Mouse (Mus musculus): ENCODE measurements around the gene Inhbb.

Inhbb gene

GRCm38 (mm10) chr1:119437401-119437800 is 15.4 kb upstream of the Inhbb start:
- Histone ChIP-seq H3K27me3 (ENCODE audit: control insufficient read depth, insufficient read depth, low read length, poor library complexity, severe bottlenecking) (no peaks in the 10 kb centered on the region), H3K36me3 (ENCODE audit: control insufficient read depth, insufficient read depth, low read length, poor library complexity, severe bottlenecking) (no peaks in the 10 kb centered on the region)
- DNase-seq (ENCODE audit: low read depth, low spot score): no peak

- no peak for DNase-seq (ENCODE audit: low read depth, low spot score)
- no peaks in the 10 kb centered on the region for H3K27me3 ChIP-seq (ENCODE audit: control insufficient read depth, insufficient read depth, low read length, poor library complexity, severe bottlenecking)
- no peaks in the 10 kb centered on the region for H3K36me3 ChIP-seq (ENCODE audit: control insufficient read depth, insufficient read depth, low read length, poor library complexity, severe bottlenecking)
These were observed 2.3 kb upstream of the Inhbb start for GRCm38 (mm10) chr1:119424141-119424860.

GRCm38 (mm10) chr1:119423510-119423909 is 1.5 kb upstream of the Inhbb start:
- H3K27me3 ChIP-seq (ENCODE audit: control insufficient read depth, insufficient read depth, low read length, poor library complexity, severe bottlenecking): no peaks in the 10 kb centered on the region
- H3K36me3 ChIP-seq (ENCODE audit: control insufficient read depth, insufficient read depth, low read length, poor library complexity, severe bottlenecking): no peaks in the 10 kb centered on the region
- no peak for DNase-seq (ENCODE audit: low read depth, low spot score)

GRCm38 (mm10) chr1:119422460-119423015 is 490 bp upstream of the Inhbb start:
- no peak for DNase-seq (ENCODE audit: low read depth, low spot score)
- H3K27me3 ChIP-seq (ENCODE audit: control insufficient read depth, insufficient read depth, low read length, poor library complexity, severe bottlenecking): no peaks in the 10 kb centered on the region
- H3K36me3 ChIP-seq (ENCODE audit: control insufficient read depth, insufficient read depth, low read length, poor library complexity, severe bottlenecking): no peaks in the 10 kb centered on the region

DNA sequence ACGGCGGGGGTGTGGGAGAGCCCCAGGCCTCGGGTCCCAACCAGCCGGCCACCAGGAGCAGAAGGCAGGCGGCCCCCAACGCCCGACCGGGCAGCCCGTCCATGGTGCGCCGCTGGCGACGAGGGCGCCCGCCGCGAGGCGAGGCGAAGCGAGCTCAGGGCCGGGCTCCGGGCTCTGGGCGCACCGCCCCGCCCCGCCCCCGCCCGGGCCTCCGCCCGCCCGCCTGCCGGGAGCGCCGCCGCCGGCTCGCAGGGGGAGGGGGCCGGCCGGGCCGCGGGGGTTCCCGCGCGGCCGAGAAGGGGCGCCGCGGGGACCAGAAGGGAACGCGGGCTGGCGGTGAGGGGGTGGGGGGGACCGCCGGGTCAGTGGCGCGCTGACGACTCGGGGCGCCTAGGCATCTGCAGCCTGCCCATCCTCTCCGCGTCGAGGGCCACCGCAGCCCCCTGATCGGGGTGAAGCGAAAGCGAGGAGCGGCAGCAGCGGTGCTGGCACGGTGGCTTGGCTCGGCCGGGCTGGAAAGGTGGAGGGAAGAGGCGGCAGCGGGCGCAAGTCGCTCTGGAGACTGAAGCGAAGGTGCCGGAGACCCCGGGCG is 968 bp downstream of the Inhbb start:
- H3K36me3 ChIP-seq (ENCODE audit: control insufficient read depth, insufficient read depth, low read length, poor library complexity, severe bottlenecking): no peaks in the 10 kb centered on the region
- no peak for DNase-seq (ENCODE audit: low read depth, low spot score)
- no peaks in the 10 kb centered on the region for H3K27me3 ChIP-seq (ENCODE audit: control insufficient read depth, insufficient read depth, low read length, poor library complexity, severe bottlenecking)

GRCm38 (mm10) chr1:119420189-119420983 is 1.7 kb downstream of the Inhbb start:
- Histone ChIP-seq H3K27me3 (ENCODE audit: control insufficient read depth, insufficient read depth, low read length, poor library complexity, severe bottlenecking) (no peaks in the 10 kb centered on the region), H3K36me3 (ENCODE audit: control insufficient read depth, insufficient read depth, low read length, poor library complexity, severe bottlenecking) (no peaks in the 10 kb centered on the region)
- no peak for DNase-seq (ENCODE audit: low read depth, low spot score)

DNA sequence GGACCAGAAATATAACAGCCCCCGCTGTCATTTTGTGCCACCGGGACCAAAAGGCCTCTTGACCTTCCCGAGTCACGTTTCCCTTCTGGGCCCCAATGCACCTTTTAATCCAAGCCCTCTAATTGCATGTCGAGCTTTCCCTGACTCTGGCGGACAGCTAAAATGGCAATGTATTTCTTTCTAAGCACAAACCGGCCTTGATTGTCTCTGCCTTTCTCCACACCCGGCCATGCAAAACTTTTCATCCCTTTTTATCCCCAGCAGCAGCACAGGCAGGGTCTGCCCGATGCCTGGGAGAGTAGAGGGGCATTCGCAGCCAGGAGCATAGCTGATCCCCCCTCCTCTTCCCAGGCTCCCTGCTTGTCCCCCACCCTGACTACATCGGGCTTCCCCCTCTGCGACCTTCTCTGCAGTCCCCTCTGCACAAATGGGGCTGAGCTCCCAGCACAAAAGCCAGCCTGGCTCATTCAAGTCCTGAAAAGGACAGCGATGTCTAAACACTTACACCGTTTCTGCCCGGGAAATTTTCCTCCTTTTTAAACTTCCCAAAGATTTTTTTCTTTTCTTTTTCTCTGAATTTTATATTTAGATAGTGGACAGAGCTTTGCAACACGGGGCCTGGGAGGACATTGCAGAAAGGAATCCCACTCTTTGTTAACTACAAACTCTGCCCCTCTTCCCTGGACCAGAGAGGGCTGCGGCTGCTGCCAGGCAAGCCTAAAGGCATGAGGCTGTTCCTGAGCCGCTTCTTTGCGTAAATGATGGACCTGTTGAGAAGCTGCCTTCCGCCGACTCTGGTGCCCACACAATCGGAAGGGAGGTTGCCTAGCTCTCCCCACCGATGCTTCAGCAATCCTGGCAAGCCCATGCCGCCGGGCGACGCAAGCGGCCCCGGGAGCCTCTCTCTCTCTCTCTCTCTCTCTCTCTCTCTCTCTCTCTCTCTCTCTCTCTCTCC is 2.6 kb downstream of the Inhbb start:
- no peaks in the 10 kb centered on the region for H3K36me3 ChIP-seq (ENCODE audit: control insufficient read depth, insufficient read depth, low read length, poor library complexity, severe bottlenecking)
- DNase-seq (ENCODE audit: low read depth, low spot score): no peak
- no peaks in the 10 kb centered on the region for H3K27me3 ChIP-seq (ENCODE audit: control insufficient read depth, insufficient read depth, low read length, poor library complexity, severe bottlenecking)

DNA sequence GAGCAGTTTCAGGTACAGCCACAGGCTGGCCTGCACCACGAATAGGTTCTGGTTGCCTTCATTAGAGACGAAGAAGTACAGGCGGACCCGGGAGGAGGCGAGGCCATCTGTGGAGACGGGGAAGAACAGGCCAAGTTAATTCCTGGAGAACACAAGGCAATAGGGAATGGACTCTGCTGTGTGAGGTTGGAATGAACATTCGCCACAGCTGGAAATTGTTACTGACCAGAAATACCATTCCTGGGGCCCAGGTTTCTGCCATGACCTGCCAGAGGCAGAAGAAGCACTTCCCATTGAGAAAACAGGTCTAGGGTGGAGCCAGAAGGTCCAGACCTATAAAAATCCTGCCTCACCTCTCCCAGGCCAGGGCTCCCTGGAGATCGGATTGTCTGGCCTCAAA is 4.1 kb downstream of the Inhbb start:
- no peaks in the 10 kb centered on the region for H3K36me3 ChIP-seq (ENCODE audit: control insufficient read depth, insufficient read depth, low read length, poor library complexity, severe bottlenecking)
- H3K27me3 ChIP-seq (ENCODE audit: control insufficient read depth, insufficient read depth, low read length, poor library complexity, severe bottlenecking): no peaks in the 10 kb centered on the region
- DNase-seq (ENCODE audit: low read depth, low spot score): no peak

GRCm38 (mm10) chr1:119417542-119417941 is 4.5 kb downstream of the Inhbb start:
- no peaks in the 10 kb centered on the region for H3K36me3 ChIP-seq (ENCODE audit: control insufficient read depth, insufficient read depth, low read length, poor library complexity, severe bottlenecking)
- H3K27me3 ChIP-seq (ENCODE audit: control insufficient read depth, insufficient read depth, low read length, poor library complexity, severe bottlenecking): no peaks in the 10 kb centered on the region
- DNase-seq (ENCODE audit: low read depth, low spot score): no peak

DNA sequence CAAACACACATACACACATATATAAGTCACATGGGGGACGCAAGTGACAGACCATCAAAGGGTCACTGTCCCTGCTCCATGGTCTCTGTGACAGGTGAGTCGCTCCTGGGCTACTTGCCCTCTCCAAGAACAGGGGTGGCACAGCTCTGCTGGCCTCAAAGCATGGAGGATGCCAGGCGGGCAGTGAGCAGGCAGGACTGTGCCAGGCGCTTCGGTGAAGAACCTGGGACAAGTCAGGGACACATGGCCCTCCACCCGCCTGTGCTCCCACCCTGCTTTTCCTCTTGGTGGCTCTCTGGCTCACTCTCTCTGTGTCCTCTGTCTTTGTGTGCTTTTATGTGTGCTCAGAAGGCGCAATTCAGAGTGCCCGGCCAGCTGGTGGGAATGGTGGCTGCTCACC is 5.4 kb downstream of the Inhbb start:
- no peak for DNase-seq (ENCODE audit: low read depth, low spot score)
- no peaks in the 10 kb centered on the region for H3K36me3 ChIP-seq (ENCODE audit: control insufficient read depth, insufficient read depth, low read length, poor library complexity, severe bottlenecking)
- no peaks in the 10 kb centered on the region for H3K27me3 ChIP-seq (ENCODE audit: control insufficient read depth, insufficient read depth, low read length, poor library complexity, severe bottlenecking)

DNA sequence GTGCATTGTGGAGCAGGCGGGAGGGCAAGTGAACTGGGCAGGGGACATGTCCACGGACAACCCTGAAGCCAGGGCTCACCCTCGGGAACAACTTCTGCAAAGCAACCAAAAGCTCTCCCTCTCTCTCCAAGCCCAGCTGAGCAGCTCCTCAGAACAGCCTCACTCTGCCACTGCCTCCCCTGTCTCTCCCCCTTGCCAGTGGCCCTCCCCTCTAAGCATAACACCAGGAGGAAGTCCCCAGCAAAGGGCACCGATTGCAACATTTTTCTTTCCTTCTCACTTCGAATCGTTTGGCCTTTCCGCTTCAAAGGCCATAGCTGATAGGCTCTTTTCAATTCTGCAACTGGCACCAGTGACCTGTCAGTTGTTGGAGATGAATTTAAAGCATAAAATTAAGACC is 5.9 kb downstream of the Inhbb start:
- no peak for DNase-seq (ENCODE audit: low read depth, low spot score)
- no peaks in the 10 kb centered on the region for H3K27me3 ChIP-seq (ENCODE audit: control insufficient read depth, insufficient read depth, low read length, poor library complexity, severe bottlenecking)
- no peaks in the 10 kb centered on the region for H3K36me3 ChIP-seq (ENCODE audit: control insufficient read depth, insufficient read depth, low read length, poor library complexity, severe bottlenecking)

DNA sequence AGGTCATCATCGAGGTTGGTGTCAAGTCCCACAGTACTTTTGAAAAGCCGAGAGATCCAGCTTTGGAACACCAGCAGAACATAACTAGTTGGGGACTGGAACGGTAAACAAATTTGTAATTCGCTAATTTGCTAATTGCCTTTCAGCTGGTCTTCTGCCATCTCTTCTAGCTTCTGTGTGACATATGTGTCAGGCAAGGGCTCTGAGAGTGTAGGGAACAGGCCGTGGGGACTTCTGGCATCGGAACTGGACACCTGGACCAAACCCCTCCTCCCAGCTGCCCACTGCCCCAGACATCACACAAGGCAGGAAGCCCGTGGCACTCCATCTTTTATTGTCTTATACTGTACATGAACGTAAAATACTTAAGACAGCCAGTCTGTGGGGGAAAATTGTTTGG is 6.9 kb downstream of the Inhbb start:
- Histone ChIP-seq H3K27me3 (ENCODE audit: control insufficient read depth, insufficient read depth, low read length, poor library complexity, severe bottlenecking) (no peaks in the 10 kb centered on the region), H3K36me3 (ENCODE audit: control insufficient read depth, insufficient read depth, low read length, poor library complexity, severe bottlenecking) (no peaks in the 10 kb centered on the region)
- DNase-seq (ENCODE audit: low read depth, low spot score): no peak

DNA sequence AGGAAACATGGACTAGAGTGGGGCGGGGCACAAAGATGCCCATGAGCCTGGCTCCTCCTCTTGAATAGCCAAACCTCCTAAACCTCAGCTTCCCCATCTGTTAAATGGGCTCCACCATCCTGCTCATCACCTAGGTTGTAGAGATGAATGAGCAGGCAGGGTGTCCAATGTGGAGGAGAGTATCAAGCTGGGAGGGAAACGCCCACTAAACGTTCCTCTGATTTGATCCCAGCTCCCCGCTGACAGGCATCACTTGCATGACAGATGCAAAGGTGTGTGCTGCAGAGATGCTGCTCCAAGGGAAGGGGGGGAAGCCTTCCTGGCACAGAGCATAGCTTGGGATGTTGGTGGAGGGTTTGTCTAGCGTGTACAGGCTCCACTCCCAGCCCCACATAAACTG is 11.4 kb downstream of the Inhbb start:
- no peaks in the 10 kb centered on the region for H3K36me3 ChIP-seq (ENCODE audit: control insufficient read depth, insufficient read depth, low read length, poor library complexity, severe bottlenecking)
- H3K27me3 ChIP-seq (ENCODE audit: control insufficient read depth, insufficient read depth, low read length, poor library complexity, severe bottlenecking): no peaks in the 10 kb centered on the region
- DNase-seq (ENCODE audit: low read depth, low spot score): no peak

DNA sequence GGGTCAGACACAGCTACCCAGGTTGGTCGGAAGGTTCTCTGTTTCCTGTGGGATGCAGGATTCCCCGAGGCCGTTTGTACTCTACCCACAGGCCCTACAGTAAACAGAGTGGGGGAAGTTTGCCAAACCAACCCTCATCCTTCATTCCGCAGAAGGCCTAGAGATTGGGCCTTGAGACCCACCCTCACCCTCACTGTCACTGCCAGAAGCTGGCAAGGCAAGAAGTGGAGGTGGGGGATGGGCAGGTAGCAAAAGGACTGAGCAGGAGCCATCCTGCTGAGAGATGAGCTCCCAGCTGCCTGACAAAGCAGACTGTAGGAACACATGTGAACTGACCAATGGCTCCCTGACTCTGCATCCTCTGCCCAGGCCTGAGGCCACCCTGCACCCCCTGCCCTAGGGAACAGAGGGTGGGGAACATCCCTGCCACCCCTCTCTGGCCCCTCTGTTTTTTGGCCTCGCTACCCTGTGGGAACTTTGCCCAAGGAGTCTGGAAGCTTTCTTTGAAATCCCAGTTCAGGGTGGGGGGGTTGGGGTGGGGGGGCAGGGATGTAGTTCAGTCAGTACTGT is 12.4 kb downstream of the Inhbb start:
- Histone ChIP-seq H3K36me3 (ENCODE audit: control insufficient read depth, insufficient read depth, low read length, poor library complexity, severe bottlenecking) (no peaks in the 10 kb centered on the region), H3K27me3 (ENCODE audit: control insufficient read depth, insufficient read depth, low read length, poor library complexity, severe bottlenecking) (no peaks in the 10 kb centered on the region)
- no peak for DNase-seq (ENCODE audit: low read depth, low spot score)

Measured in splenic B cell, adult 2 months (primary cell).